Mouse (Mus musculus): ENCODE data around the gene Stat4. TPM values are rescaled to one million over a fixed set of nuclear protein-coding genes. Genes with fewer than 3 reads are reported as not detected.

The Stat4 gene
- polyA plus RNA-seq, 1 experiment from 2014 or later, result 0.39 TPM

DNA sequence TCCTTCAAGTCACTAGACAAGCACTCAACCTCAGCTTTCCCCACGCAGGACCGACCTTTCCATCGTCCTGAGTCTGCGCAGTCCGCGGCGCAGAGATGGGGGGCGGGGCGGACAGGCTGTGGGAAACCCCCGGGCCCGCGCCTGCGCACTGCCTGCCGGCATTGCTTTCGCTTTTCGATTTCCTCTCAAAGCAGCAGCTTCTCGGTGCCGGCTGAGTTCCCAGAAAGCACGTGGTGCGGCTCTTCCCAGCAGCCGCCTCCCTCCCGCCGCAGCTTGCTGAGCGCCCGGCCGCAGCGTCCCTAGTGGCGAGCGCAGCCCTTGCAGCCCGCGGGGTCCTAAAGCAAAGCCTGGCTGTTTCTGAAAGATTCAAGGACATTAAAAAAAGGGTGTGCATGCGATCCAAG lies 126.7 kb downstream of the Stat4 start:
- 2% methylated on average over 32 of the region's 32 CpGs for WGBS
- peak; percentile 97 for ATAC-seq (replicated peaks)
- peak overlapping the region; percentile 55 for H3K9ac ChIP-seq (replicated peaks)
- peak overlapping the region; percentile 76 for H3K27ac ChIP-seq (replicated peaks)
- H3K4me3 ChIP-seq, result peak overlapping the region; percentile 37
- H3K27me3 ChIP-seq, result no peaks in the 10 kb centered on the region; the same call in 1 of the 2 replicates
- no peaks in the 10 kb centered on the region for H3K36me3 ChIP-seq
- H3K4me2 ChIP-seq (replicated peaks), result peak overlapping the region; percentile 61
- H3K4me1 ChIP-seq, result peaks cover 7% of the 10 kb centered on the region
- H3K9me3 ChIP-seq, result no peaks in the 10 kb centered on the region

DNA sequence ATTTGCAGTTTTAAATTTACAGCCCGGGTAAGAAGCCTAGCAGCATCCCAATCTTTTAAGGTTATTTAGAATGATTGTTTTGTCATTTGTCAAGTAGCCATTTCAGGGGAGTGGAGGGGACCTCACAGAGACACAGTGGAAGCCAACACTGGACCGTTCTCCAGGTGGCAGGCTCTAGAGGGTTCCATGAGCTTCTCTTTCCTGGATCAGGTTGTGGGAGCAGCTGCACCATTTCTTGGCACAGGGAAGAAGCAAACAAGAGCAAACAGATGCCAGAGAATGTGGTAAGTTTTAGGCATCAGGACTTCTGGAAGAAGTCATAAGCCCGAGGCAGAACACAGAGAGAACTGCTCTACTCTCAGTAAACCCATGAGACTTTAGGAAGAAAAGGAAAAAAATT lies 129.5 kb downstream of the Stat4 start:
- WGBS, result 77% methylated on average over 3 of the region's 3 CpGs
- no peak overlapping the region for H3K4me3 ChIP-seq

DNA sequence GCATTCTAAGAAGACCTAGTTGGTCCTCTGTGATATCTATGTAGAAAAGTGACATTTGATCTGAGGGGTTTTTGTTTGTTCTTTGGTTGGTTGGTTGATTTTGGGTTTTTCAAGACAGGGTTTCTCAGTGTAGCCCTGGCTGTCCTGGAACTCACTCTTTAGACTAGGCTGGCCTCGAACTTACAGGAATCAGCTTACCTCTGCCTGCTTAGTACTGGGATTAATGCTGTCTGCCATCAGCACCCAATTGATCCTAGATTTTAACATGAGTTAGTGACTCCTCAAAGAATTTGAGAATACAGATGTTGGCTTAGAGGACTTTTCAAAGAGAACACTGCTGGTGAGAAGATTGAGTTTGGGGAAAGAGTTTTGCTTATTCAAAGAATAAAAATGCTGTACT lies 130.8 kb downstream of the Stat4 start:
- no peaks in the 10 kb centered on the region for H3K36me3 ChIP-seq
- no peak overlapping the region for H3K27ac ChIP-seq (replicated peaks)
- no peak overlapping the region for H3K4me2 ChIP-seq (replicated peaks)
- no peak overlapping the region for H3K4me3 ChIP-seq
- ATAC-seq (replicated peaks), result no peak
- H3K9me3 ChIP-seq, result no peaks in the 10 kb centered on the region
- no peaks in the 10 kb centered on the region; the same call in 1 of the 2 replicates for H3K27me3 ChIP-seq
- WGBS, result 92% methylated on average over 1 of the region's 1 CpGs
- no peak overlapping the region for H3K9ac ChIP-seq (replicated peaks)
- peaks cover 19% of the 10 kb centered on the region for H3K4me1 ChIP-seq

More for the DNA sequence above, 129.5 kb downstream of the Stat4 start:
- no peak for ATAC-seq (replicated peaks)
- no peak overlapping the region for H3K27ac ChIP-seq (replicated peaks)
- no peaks in the 10 kb centered on the region; the same call in 1 of the 2 replicates for H3K27me3 ChIP-seq
- peaks cover 19% of the 10 kb centered on the region for H3K4me1 ChIP-seq
- H3K9me3 ChIP-seq, result no peaks in the 10 kb centered on the region
- no peak overlapping the region for H3K4me2 ChIP-seq (replicated peaks)
- H3K36me3 ChIP-seq, result no peaks in the 10 kb centered on the region
- no peak overlapping the region for H3K9ac ChIP-seq (replicated peaks)

DNA sequence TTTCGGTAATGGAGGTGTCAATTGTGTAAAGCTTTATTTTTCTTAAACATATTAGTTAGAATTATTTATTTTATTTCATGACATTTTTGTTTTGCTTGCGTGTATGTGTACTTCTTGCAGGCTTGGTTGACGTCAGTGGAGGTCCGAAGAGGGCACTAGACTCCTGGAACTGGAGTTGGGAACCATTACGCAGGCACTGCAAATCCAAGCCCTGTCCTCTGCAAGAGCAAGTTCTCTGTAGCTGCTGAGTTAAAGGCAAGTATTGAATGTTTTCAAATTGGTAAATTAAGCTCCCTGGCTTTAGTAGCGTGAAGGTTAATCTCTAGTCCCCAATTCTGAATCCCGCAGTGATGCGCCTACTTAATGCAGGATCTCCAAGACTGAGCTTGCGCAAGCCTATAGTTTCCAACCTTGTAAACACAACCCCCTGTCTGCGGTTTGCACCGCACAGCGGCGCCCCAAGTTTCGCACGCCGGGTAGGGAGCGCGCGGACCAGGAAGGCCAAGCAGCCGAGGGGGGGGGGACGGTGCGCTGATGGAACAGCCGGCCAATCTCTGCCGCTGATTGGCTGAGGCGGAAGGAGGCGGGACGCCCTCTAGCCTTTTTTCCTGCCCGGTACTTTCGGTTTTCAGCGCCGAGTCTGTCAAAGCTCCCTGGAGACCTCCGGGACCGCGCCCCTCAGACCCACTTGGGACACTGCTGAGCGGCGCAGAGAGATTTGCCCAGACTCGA lies 132.1 kb downstream of the Stat4 start, which contains the start of gene Stat1:
TSS of gene Stat1 (plus strand) at position 581 of the 732 bp plus-strand sequence.
- peak; percentile 95 for ATAC-seq (replicated peaks)
- 3% methylated on average over 37 of the region's 37 CpGs for WGBS

DNA sequence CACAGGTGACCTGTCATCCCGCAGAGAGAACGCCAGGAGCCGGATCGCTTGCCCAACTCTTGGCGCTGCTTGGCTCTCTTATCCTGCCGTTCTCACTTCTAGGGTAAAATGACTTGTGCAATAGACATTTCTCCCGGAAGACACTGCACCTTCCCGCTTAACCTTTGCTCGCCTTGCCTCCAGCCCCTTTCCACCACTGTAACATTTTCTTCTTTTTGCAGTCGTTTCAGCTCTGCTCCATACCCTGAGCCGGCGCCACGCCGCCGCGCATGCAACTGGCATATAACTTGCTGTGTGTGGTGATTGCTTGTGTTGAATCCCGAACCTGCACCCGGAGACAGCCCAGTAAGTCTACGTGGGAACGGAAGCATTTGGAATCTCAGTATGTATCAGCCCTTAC lies 132.7 kb downstream of the Stat4 start:
- H3K27ac ChIP-seq (replicated peaks), result no peak overlapping the region

More for the DNA sequence above, 132.1 kb downstream of the Stat4 start, which contains the start of gene Stat1:
- Histone ChIP-seq H3K4me3 (peak within 1 kb of the TSS; percentile 94), H3K9me3 (no peaks in the 10 kb centered on the region), H3K27me3 (no peaks in the 10 kb centered on the region; the same call in 1 of the 2 replicates), H3K4me1 (peaks cover 13% of the 10 kb centered on the region), H3K9ac (replicated peaks) (peak within 1 kb of the TSS; percentile 62), H3K36me3 (no peaks in the 10 kb centered on the region), H3K4me2 (replicated peaks) (peak within 1 kb of the TSS; percentile 86), H3K27ac (replicated peaks) (peak within 1 kb of the TSS; percentile 64)

DNA sequence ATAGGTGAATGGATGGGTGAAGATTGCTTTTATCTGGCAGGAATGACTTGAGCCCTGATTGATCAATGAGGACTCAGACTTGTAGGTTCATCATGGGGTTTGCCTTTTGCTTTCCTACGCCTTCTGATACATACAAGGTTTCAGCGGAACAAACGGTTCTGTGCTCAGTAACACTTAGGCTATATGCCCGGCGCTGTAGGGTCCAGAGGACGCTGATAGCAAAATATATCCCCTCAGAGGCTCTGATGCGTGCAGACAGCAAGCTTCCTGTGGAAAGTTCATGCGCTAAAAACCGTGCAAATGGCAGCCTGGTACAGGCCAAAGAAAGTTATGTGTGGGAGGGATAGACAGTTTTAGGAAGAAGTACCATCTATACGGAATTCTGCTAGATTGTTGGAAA lies 133.2 kb downstream of the Stat4 start:
- Histone ChIP-seq H3K9me3 (no peaks in the 10 kb centered on the region), H3K4me1 (peaks cover 13% of the 10 kb centered on the region), H3K9ac (replicated peaks) (no peak overlapping the region), H3K36me3 (no peaks in the 10 kb centered on the region), H3K27me3 (no peaks in the 10 kb centered on the region; the same call in 1 of the 2 replicates), H3K4me2 (replicated peaks) (peak overlapping the region; percentile 86), H3K4me3 (peak overlapping the region; percentile 94), H3K27ac (replicated peaks) (no peak overlapping the region)
- 34% methylated on average over 10 of the region's 10 CpGs for WGBS
- ATAC-seq (replicated peaks), result no peak

More for the DNA sequence above, 132.7 kb downstream of the Stat4 start:
- H3K27me3 ChIP-seq, result no peaks in the 10 kb centered on the region; the same call in 1 of the 2 replicates
- H3K9ac ChIP-seq (replicated peaks), result peak overlapping the region; percentile 62
- H3K4me1 ChIP-seq, result peaks cover 13% of the 10 kb centered on the region
- peak overlapping the region; percentile 86 for H3K4me2 ChIP-seq (replicated peaks)
- under 1% methylated on average over 20 of the region's 20 CpGs for WGBS
- ATAC-seq (replicated peaks), result peak; percentile 59
- H3K9me3 ChIP-seq, result no peaks in the 10 kb centered on the region
- no peaks in the 10 kb centered on the region for H3K36me3 ChIP-seq
- H3K4me3 ChIP-seq, result peak overlapping the region; percentile 94

DNA sequence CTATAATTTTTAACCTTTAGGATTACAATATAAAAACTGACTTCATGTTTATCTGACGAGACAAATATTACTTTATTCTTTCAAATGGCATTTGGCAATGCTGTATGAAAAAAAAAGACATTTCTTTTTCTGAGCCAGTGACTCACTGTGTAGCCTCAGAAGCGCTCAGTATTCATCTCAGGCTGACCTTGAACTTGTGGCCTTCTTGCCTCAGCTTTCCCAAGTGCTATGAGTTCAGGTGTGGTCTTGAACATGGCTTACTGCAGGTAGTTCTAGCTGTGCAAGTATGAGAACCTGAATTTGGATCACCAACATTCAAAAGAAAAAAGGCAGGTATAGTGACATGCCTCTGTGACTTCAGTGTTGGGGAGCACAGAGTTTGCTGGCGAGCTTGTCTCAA lies 134.1 kb downstream of the Stat4 start:
- Histone ChIP-seq H3K4me1 (peaks cover 13% of the 10 kb centered on the region), H3K4me2 (replicated peaks) (no peak overlapping the region), H3K27ac (replicated peaks) (no peak overlapping the region), H3K9ac (replicated peaks) (no peak overlapping the region), H3K9me3 (no peaks in the 10 kb centered on the region), H3K36me3 (no peaks in the 10 kb centered on the region), H3K27me3 (no peaks in the 10 kb centered on the region; the same call in 1 of the 2 replicates), H3K4me3 (no peak overlapping the region)
- 85% methylated on average over 3 of the region's 3 CpGs for WGBS
- no peak for ATAC-seq (replicated peaks)

DNA sequence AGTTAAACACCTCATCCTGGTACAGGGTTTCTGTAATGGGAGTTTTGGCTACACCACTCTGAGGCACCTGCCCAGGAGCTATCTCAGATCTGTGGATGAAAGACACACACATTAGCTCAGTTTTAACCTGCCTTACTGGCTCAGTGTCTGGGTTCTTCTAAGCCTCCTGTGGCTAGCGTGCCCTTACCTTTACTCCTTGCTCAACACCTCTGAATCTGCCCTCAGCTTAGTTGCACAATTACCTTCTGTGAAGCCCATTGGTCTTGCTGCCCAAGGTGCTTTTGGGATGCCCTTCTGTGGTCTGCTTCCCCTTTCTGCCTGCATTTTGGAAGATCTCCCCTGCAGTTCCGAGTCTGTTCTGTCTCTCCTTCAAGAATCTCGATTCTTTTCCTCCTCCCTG lies 137.9 kb downstream of the Stat4 start:
- no peak overlapping the region for H3K4me2 ChIP-seq (replicated peaks)
- no peak overlapping the region for H3K9ac ChIP-seq (replicated peaks)
- no peak overlapping the region for H3K27ac ChIP-seq (replicated peaks)
- WGBS, result 74% methylated on average over 3 of the region's 3 CpGs
- no peaks in the 10 kb centered on the region for H3K9me3 ChIP-seq
- H3K27me3 ChIP-seq, result no peaks in the 10 kb centered on the region
- ATAC-seq (replicated peaks), result no peak
- H3K4me1 ChIP-seq, result peaks cover 8% of the 10 kb centered on the region
- H3K4me3 ChIP-seq, result no peak overlapping the region
- no peaks in the 10 kb centered on the region; the same call in 1 of the 2 replicates for H3K36me3 ChIP-seq

DNA sequence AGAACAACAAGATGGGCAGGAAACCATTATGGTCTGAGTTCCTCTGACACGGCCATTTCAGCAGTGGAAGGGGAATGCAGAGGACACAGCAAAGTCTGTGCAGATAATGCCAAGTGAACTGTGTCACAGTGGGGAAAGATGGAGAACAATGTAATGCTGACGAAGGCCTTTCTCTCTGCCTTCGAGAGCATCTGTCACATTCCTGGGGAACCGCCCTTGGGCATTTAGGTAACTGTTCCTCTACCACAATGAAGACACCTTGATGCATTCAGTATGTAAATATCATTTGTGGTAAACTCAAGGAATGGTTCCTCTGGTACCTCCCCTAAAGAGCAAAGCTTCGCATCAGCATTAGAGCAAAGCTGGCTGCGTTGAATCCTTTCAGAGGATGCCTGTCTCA lies 140.4 kb downstream of the Stat4 start:
- H3K27me3 ChIP-seq, result no peaks in the 10 kb centered on the region
- no peak overlapping the region for H3K9ac ChIP-seq (replicated peaks)
- H3K4me2 ChIP-seq (replicated peaks), result no peak overlapping the region
- no peaks in the 10 kb centered on the region for H3K9me3 ChIP-seq
- H3K27ac ChIP-seq (replicated peaks), result no peak overlapping the region
- H3K4me3 ChIP-seq, result no peak overlapping the region
- no peaks in the 10 kb centered on the region for H3K4me1 ChIP-seq
- WGBS, result 91% methylated on average over 6 of the region's 6 CpGs
- H3K36me3 ChIP-seq, result no peaks in the 10 kb centered on the region; the same call in 1 of the 2 replicates
- ATAC-seq (replicated peaks), result no peak

DNA sequence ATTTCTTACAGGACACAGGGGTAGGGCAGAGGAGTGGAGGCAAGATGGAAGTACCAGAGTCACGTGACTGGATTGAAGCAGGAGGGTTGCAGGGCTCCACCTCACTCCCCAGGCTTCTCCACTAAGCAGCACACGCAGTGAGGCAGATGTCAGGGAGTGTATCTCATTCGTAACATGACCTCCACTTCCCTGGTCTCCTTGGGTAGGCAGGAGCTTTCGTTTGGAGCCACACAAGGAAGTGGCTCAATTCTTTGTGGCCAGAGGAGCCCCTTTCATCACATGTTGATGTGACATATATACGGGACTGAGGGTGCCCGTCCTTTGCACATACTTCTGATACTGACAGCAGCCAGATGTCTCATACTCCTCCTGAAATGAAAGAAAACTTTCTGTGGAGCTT lies 142.8 kb downstream of the Stat4 start:
- Histone ChIP-seq H3K9ac (replicated peaks) (no peak overlapping the region), H3K36me3 (no peaks in the 10 kb centered on the region; the same call in 1 of the 2 replicates), H3K4me1 (no peaks in the 10 kb centered on the region), H3K27me3 (no peaks in the 10 kb centered on the region), H3K4me2 (replicated peaks) (no peak overlapping the region), H3K9me3 (no peaks in the 10 kb centered on the region), H3K4me3 (no peak overlapping the region), H3K27ac (replicated peaks) (no peak overlapping the region)
- ATAC-seq (replicated peaks), result no peak
- WGBS, result 78% methylated on average over 6 of the region's 6 CpGs

DNA sequence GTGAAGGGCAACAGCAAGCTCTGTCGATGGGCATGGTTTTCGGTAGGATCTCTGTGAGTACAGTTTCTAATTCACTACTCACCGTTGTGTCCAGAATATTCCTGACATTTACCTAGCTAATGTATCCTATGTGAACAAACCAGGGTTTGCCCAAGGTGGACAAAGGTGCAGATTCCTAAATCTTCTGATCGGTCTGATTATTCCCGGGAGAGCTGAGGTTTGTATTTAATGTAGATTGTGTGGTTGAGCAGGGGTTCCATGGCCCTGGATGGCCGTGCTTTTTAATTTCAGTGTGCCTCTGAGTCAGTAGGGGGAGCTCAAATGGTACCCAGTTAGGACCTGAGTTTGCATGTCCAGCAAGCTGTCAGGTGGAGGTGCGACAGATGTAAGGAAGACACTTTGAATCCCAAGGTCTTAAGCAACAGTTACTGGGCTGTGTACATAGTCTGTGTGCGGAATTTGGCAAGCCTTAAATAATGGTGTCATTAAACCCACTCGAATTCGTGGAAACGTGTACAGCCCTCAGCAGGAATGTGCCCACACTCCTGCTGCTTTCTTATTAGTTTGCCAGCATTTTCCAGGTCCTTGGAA lies 144.9 kb downstream of the Stat4 start:
- Histone ChIP-seq H3K27me3 (no peaks in the 10 kb centered on the region), H3K36me3 (no peaks in the 10 kb centered on the region), H3K27ac (replicated peaks) (no peak overlapping the region), H3K9ac (replicated peaks) (no peak overlapping the region), H3K4me2 (replicated peaks) (no peak overlapping the region), H3K4me3 (no peak overlapping the region), H3K9me3 (no peaks in the 10 kb centered on the region), H3K4me1 (no peaks in the 10 kb centered on the region)
- no peak for ATAC-seq (replicated peaks)
- WGBS, result 83% methylated on average over 11 of the region's 11 CpGs

DNA sequence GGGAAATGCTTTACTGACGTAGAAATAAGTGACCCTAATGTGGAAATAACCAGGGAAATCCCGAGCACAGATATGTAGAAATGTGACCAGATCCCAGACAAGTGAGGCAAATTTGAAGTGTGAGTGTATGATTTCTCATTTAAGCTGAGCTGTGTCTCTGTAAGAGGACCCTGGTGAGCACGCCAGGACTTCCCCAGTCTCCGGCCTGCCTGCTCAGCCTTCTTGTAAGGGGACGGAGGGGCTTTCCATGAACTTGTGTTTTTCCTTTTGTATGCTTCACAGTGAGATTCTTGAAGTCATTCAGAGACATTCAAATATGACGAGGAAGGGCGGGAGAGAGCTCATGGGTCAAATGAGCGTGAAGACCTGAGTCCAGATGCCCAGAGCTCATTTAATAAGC lies 146.3 kb downstream of the Stat4 start:
- Histone ChIP-seq H3K4me3 (no peak overlapping the region), H3K36me3 (no peaks in the 10 kb centered on the region), H3K27me3 (no peaks in the 10 kb centered on the region), H3K4me1 (no peaks in the 10 kb centered on the region), H3K27ac (replicated peaks) (no peak overlapping the region), H3K9ac (replicated peaks) (no peak overlapping the region), H3K9me3 (no peaks in the 10 kb centered on the region), H3K4me2 (replicated peaks) (no peak overlapping the region)
- ATAC-seq (replicated peaks), result no peak
- 77% methylated on average over 8 of the region's 8 CpGs for WGBS
